10 mouse cellular contexts compared by ENCODE assay signal in the genomic region with DNA sequence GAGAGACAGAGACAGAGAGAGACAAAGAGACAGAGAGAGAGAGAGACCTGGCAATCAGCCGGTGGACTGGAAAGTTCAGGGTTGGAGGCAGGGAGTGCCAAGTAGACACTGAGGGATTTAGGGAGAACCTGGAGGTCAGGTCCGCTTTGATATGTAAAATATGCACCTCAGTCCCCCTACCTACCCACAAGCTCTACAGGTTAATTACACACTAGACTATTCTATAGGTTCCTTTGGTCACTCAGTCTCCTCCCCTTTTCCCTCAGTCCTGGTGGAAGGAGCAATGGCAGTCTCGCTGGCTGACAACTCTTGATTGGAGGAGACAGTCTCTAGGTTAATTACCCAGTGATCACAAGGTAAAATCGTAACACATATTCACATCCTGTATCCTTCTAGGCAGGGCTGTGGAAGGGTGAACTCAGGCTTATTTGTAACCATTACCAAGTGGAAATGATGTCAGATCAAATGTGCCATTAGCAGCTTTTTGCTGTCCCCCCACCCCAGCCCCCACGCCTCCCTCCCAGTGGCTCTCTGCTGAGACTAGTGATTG. TPM values are rescaled to one million over a fixed set of nuclear protein-coding genes. Genes with fewer than 3 reads are reported as not detected.
A peak's percentile ranks its signal among the peaks of the same experiment; 100 is the strongest.
DNase-seq lines count a peak whose midpoint lies in the region; ATAC-seq lines count a peak whose summit lies in the region.
"Had no signal": no experiment of that assay in that cellular context is flagged by ENCODE, and none has a peak within 500 bp of the region (broad histone marks: within the 10 kb centered on the region; RNA-seq: fewer than 3 reads in every experiment).

No protein-coding gene starts in this region.

- peaks cover 27% of the 10 kb centered on the region for H3K4me1 ChIP-seq in heart, embryonic 12.5 days (replicated peaks)
- peaks cover 36% of the 10 kb centered on the region for H3K4me1 ChIP-seq in embryonic facial prominence, embryonic 10.5 days
- peaks cover 24% of the 10 kb centered on the region for H3K4me1 ChIP-seq in hindbrain, embryonic 13.5 days (replicated peaks)
- peaks cover 16% of the 10 kb centered on the region for H3K4me1 ChIP-seq in midbrain, embryonic 15.5 days

- no peaks in the 10 kb centered on the region for H3K27me3 ChIP-seq in heart, embryonic 12.5 days (replicated peaks)
- H3K27me3 ChIP-seq in embryonic facial prominence, embryonic 10.5 days (replicated peaks; ENCODE audit: low read depth, poor library complexity, severe bottlenecking), result no peaks in the 10 kb centered on the region
- no peaks in the 10 kb centered on the region for H3K27me3 ChIP-seq in hindbrain, embryonic 13.5 days
- H3K27me3 ChIP-seq in midbrain, embryonic 15.5 days (replicated peaks), result no peaks in the 10 kb centered on the region

- H3K9me3 ChIP-seq in heart, embryonic 12.5 days (replicated peaks), result peaks cover 6% of the 10 kb centered on the region; the same call in 1 of the 2 replicates
- peaks cover 3% of the 10 kb centered on the region for H3K9me3 ChIP-seq in embryonic facial prominence, embryonic 10.5 days
- H3K9me3 ChIP-seq in hindbrain, embryonic 13.5 days, result no peaks in the 10 kb centered on the region; the same call in 1 of the 2 replicates
- H3K9me3 ChIP-seq in midbrain, embryonic 15.5 days, result no peaks in the 10 kb centered on the region

- H3K9ac ChIP-seq in heart, embryonic 12.5 days, result no peak overlapping the region; the same call in 1 of the 2 replicates
- H3K9ac ChIP-seq in hindbrain, embryonic 13.5 days, result no peak overlapping the region
- H3K9ac ChIP-seq in midbrain, embryonic 15.5 days, result no peak overlapping the region

- H3K4me3 ChIP-seq in heart, embryonic 12.5 days, result no peak overlapping the region
- H3K4me3 ChIP-seq in embryonic facial prominence, embryonic 10.5 days, result peak overlapping the region; percentile 8; the same call in 1 of the 2 replicates
- H3K4me3 ChIP-seq in hindbrain, embryonic 13.5 days, result no peak overlapping the region
- no peak overlapping the region for H3K4me3 ChIP-seq in midbrain, embryonic 15.5 days

- no peak for DNase-seq in heart, postnatal 36 days
- DNase-seq in embryonic facial prominence, embryonic 10.5 days (ENCODE audit: low spot score), result no peak
- no peak for DNase-seq in urinary bladder, postnatal 4 days (ENCODE audit: low spot score in 2 of 2)
- DNase-seq in cerebellum, postnatal 36 days, result no peak
- no peak for DNase-seq in adrenal gland, postnatal 14 days
- DNase-seq: cerebellum, postnatal 14 days; right cerebral cortex, postnatal 14 days had no signal

- no peak overlapping the region for H3K4me2 ChIP-seq in heart, embryonic 12.5 days
- no peak overlapping the region for H3K4me2 ChIP-seq in hindbrain, embryonic 13.5 days
- no peak overlapping the region for H3K4me2 ChIP-seq in midbrain, embryonic 15.5 days

- no peaks in the 10 kb centered on the region for H3K36me3 ChIP-seq in heart, embryonic 12.5 days
- H3K36me3 ChIP-seq in embryonic facial prominence, embryonic 10.5 days (replicated peaks), result no peaks in the 10 kb centered on the region
- no peaks in the 10 kb centered on the region for H3K36me3 ChIP-seq in hindbrain, embryonic 13.5 days
- no peaks in the 10 kb centered on the region for H3K36me3 ChIP-seq in midbrain, embryonic 15.5 days (replicated peaks)

- WGBS in heart, embryonic 12.5 days, result 41% methylated on average over 5 of the region's 5 CpGs
- WGBS in embryonic facial prominence, embryonic 10.5 days, result 28% methylated on average over 5 of the region's 5 CpGs
- WGBS in hindbrain, embryonic 13.5 days, result 34% methylated on average over 5 of the region's 5 CpGs
- WGBS in midbrain, embryonic 15.5 days, result 26% methylated on average over 5 of the region's 5 CpGs

- intact Hi-C loops in heart, postnatal 36 days (cut with DNase I), result no loop called here

- ATAC-seq in heart, embryonic 12.5 days (ENCODE audit: insufficient number of reproducible peaks, low FRiP score), result no peak
- ATAC-seq in hindbrain, embryonic 13.5 days (ENCODE audit: low FRiP score), result peak; percentile 62
- peak; percentile 61 for ATAC-seq in midbrain, embryonic 15.5 days (replicated peaks)

- H3K27ac ChIP-seq in heart, embryonic 12.5 days (ENCODE audit: poor library complexity, severe bottlenecking), result 0 out of 2 replicates have a peak overlapping the region, but pooled peaks have one; percentile 4
- H3K27ac ChIP-seq in embryonic facial prominence, embryonic 10.5 days (replicated peaks), result peak overlapping the region; percentile 87
- H3K27ac ChIP-seq in hindbrain, embryonic 13.5 days, result peak overlapping the region; percentile 56
- peak overlapping the region; percentile 17; the same call in 1 of the 2 replicates for H3K27ac ChIP-seq in midbrain, embryonic 15.5 days

RNA-seq across cellular contexts. Expression of gene Igfbp2, which starts 11.1 kb away (rescaled TPM):
- 91.7 and 93.5 TPM in 2 replicates for polyA plus RNA-seq in heart, embryonic 12.5 days (2016; fragmentation: Nextera tagmentation; extraction: Ambion mirVana)
- total RNA-seq in heart, postnatal 36 days (2021), result under 1 TPM in 1 of 2 experiments, not detected in 1; 0.22 TPM
- 474 and 479 TPM in 2 replicates for polyA plus RNA-seq in embryonic facial prominence, embryonic 10.5 days (2016; fragmentation: Nextera tagmentation; extraction: Ambion mirVana)
- 392 and 465 TPM in 2 replicates for polyA plus RNA-seq in hindbrain, embryonic 13.5 days (2015; fragmentation: Nextera tagmentation; extraction: Ambion mirVana)
- 329 and 430 TPM in 2 replicates for polyA plus RNA-seq in midbrain, embryonic 15.5 days (2015; fragmentation: Nextera tagmentation; extraction: Ambion mirVana)
- 9.1 and 58.4 TPM in 2 replicates for total RNA-seq in adrenal gland, postnatal 14 days (2021)

Comparison
In these comparisons a context has a peak if more than half of its experiments do, and no peak if none do; other contexts are left out.
1. H3K27ac ChIP-seq: peak in every context shown above with its lines; median percentile 87 in embryonic facial prominence, embryonic 10.5 days; 56 in hindbrain, embryonic 13.5 days; 17 in midbrain, embryonic 15.5 days; 4 in heart, embryonic 12.5 days.